Mouse (Mus musculus) effector memory CD4-positive, alpha-beta T cell, adult 5 months (primary cell): ENCODE results near the gene Sat2. TPM values are rescaled to one million over a fixed set of nuclear protein-coding genes. Genes with fewer than 3 reads are reported as not detected.

ENCODE experiments used
- polyA plus RNA-seq: library from polyadenylated mRNA; unstranded; fragments of 100-300 nt; shearing (Covaris generic); gene quantifications from one replicate; pipeline ENCODE4 v1.2.1, GENCODE M21; 2017

Gene Sat2
- not detected for polyA plus RNA-seq

GRCm38 (mm10) chr11:69621571-69622268, at the start of gene Sat2:
TSS of gene Sat2 (plus strand) at chr11:69622024.

GRCm38 (mm10) chr11:69580091-69580514, 41.7 kb upstream of the Sat2 start, which contains the start of the genes Wrap53 and Trp53:
TSS of gene Wrap53 (minus strand) at chr11:69580255.
TSS of gene Trp53 (plus strand) at chr11:69580359.

GRCm38 (mm10) chr11:69605726-69606490, 15.9 kb upstream of the Sat2 start, which contains the start of gene Atp1b2:
TSS of gene Atp1b2 (minus strand) at chr11:69605942.

GRCm38 (mm10) chr11:69617805-69618204, 4.0 kb upstream of the Sat2 start, which contains the start of gene Shbg:
TSS of gene Shbg (minus strand) at chr11:69617905.

GRCm38 (mm10) chr11:69632284-69633089, 10.7 kb downstream of the Sat2 start, which contains the start of gene Fxr2:
TSS of gene Fxr2 (plus strand) at chr11:69632990.

GRCm38 (mm10) chr11:69655264-69656064, 33.6 kb downstream of the Sat2 start, which contains the start of gene Sox15:
TSS of gene Sox15 (plus strand) at chr11:69655314.

GRCm38 (mm10) chr11:69662213-69662966, 40.6 kb downstream of the Sat2 start, which contains the start of gene Mpdu1:
TSS of gene Mpdu1 (minus strand) at chr11:69662642.

GRCm38 (mm10) chr11:69665961-69666664, 44.3 kb downstream of the Sat2 start, which contains the start of gene Cd68:
TSS of gene Cd68 (minus strand) at chr11:69666153.

GRCm38 (mm10) chr11:69672211-69672706, 50.4 kb downstream of the Sat2 start, which contains the start of gene Eif4a1:
TSS of gene Eif4a1 (minus strand) at chr11:69672423.

Other genes with a start within 250 kb of the Sat2 start
- 46.8 TPM for gene Naa38, start 226.5 kb upstream of the Sat2 start, polyA plus RNA-seq
- gene Cyb5d1, start 226.4 kb upstream of the Sat2 start, polyA plus RNA-seq = 38.9 TPM
- gene Tmem88, start 223.8 kb upstream of the Sat2 start, polyA plus RNA-seq = 2.6 TPM
- 49.6 TPM for gene Kdm6b, start 208.3 kb upstream of the Sat2 start, polyA plus RNA-seq
- not detected for gene Dnah2, start 72.9 kb upstream of the Sat2 start, polyA plus RNA-seq
- gene Efnb3, start 61.8 kb upstream of the Sat2 start, polyA plus RNA-seq = not detected
- gene Wrap53, start 41.8 kb upstream of the Sat2 start, polyA plus RNA-seq = 11.0 TPM
- 180 TPM for gene Trp53, start 41.7 kb upstream of the Sat2 start, polyA plus RNA-seq
- not detected for gene Atp1b2, start 16.1 kb upstream of the Sat2 start, polyA plus RNA-seq
- not detected for gene Shbg, start 4.1 kb upstream of the Sat2 start, polyA plus RNA-seq
- gene Fxr2, start 11.0 kb downstream of the Sat2 start, polyA plus RNA-seq = 70.3 TPM
- not detected for gene Sox15, start 33.3 kb downstream of the Sat2 start, polyA plus RNA-seq
- 39.4 TPM for gene Mpdu1, start 40.6 kb downstream of the Sat2 start, polyA plus RNA-seq
- 4.3 TPM for gene Cd68, start 44.1 kb downstream of the Sat2 start, polyA plus RNA-seq
- gene Eif4a1, start 50.4 kb downstream of the Sat2 start, polyA plus RNA-seq = 908 TPM
- gene Senp3, start 60.1 kb downstream of the Sat2 start, polyA plus RNA-seq = 32.0 TPM
- gene Tnfsf13, start 63.8 kb downstream of the Sat2 start, polyA plus RNA-seq = not detected
- not detected for gene Tnfsf12, start 73.8 kb downstream of the Sat2 start, polyA plus RNA-seq
- gene Tnfsfm13, start 74.1 kb downstream of the Sat2 start, polyA plus RNA-seq = not detected
- gene Polr2a, start 136.6 kb downstream of the Sat2 start, polyA plus RNA-seq = 60.5 TPM
- not detected for gene Slc35g3, start 139.9 kb downstream of the Sat2 start, polyA plus RNA-seq
- 7.6 TPM for gene Zbtb4, start 143.9 kb downstream of the Sat2 start, polyA plus RNA-seq
- 1.4 TPM for gene Chrnb1, start 173.9 kb downstream of the Sat2 start, polyA plus RNA-seq
- gene Fgf11, start 179.8 kb downstream of the Sat2 start, polyA plus RNA-seq = not detected
- not detected for gene Tmem102, start 183.6 kb downstream of the Sat2 start, polyA plus RNA-seq
- gene Gm39566, start 193.3 kb downstream of the Sat2 start, polyA plus RNA-seq = not detected
- gene Spem2, start 196.4 kb downstream of the Sat2 start, polyA plus RNA-seq = not detected
- gene Spem1, start 200.2 kb downstream of the Sat2 start, polyA plus RNA-seq = not detected
- not detected for gene Nlgn2, start 215.8 kb downstream of the Sat2 start, polyA plus RNA-seq
- 42.5 TPM for gene Tmem256, start 216.5 kb downstream of the Sat2 start, polyA plus RNA-seq
- 9.2 TPM for gene Plscr3, start 224.4 kb downstream of the Sat2 start, polyA plus RNA-seq
- gene Tnk1, start 236.7 kb downstream of the Sat2 start, polyA plus RNA-seq = not detected